Mouse (Mus musculus) lung, postnatal 0 days (tissue): ENCODE data around the gene Tifab.

Experiments used
- CTCF ChIP-seq: IDR thresholded peaks from 2 replicates; pipeline ENCODE4 v1.5.1; 2016; ENCODE audit warnings: antibody characterized with exemption, mild to moderate bottlenecking
- EP300 ChIP-seq: IDR thresholded peaks from 2 replicates; pipeline ENCODE4 v1.6.1; 2016; ENCODE audit warnings: antibody characterized with exemption, mild to moderate bottlenecking, control low read depth

GRCm38 (mm10) chr13:56159016-56159601 lies 19.6 kb downstream of the Tifab start:
- TF ChIP-seq CTCF = no peak
- TF ChIP-seq EP300 = no peak
